Mouse (Mus musculus) lung, adult 2 months (tissue): ENCODE measurements around the gene Zfyve9.

ENCODE experiments used
- CTCF ChIP-seq: fragments of 200-500 bp; IDR thresholded peaks from 2 replicates; pipeline ENCODE4 v1.5.1; 2011; ENCODE audit warnings: mild to moderate bottlenecking, low read length, control low read depth; ENCODE audit not compliant: insufficient read depth
- POLR2A ChIP-seq: fragments of 200-500 bp; IDR thresholded peaks from 2 replicates; pipeline ENCODE4 v1.6.1; 2011; ENCODE audit warnings: low read depth, mild to moderate bottlenecking, control low read depth, low read length, borderline replicate concordance; ENCODE audit errors: extremely low read depth

- TF ChIP-seq CTCF (no peak), POLR2A (no peak)
Measured at GRCm38 (mm10) chr4:108793941-108794340, 13.3 kb upstream of the Zfyve9 start.
